Mouse (Mus musculus): Measurements from ENCODE around the gene Rpl3.

The Rpl3 gene

DNA sequence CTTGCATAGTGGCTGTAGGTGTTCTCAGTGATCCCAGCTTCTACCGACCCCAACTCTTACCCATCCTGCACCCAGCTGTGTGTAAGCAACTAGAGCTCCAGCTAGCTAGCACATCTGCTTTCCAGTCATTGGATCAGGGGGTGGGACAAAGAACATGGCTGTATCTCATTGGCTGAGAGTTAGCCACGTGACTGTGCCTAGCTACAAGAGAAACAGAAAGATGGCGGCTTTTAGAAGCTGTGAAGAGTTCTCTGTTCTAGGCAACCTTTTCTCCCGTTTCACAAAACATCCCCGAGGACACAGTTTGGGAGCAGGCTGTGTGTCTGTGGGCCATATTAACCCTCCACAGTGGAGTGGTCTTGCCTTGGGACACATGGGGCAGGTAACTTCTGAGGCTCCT is 23.6 kb upstream of the Rpl3 start:
- DNase-seq (ENCODE audit: low read depth, low spot score): no peak

- no peak for DNase-seq (ENCODE audit: low read depth, low spot score)
Observed at GRCm38 (mm10) chr15:80114414-80114813, 22.7 kb upstream of the Rpl3 start.

DNA sequence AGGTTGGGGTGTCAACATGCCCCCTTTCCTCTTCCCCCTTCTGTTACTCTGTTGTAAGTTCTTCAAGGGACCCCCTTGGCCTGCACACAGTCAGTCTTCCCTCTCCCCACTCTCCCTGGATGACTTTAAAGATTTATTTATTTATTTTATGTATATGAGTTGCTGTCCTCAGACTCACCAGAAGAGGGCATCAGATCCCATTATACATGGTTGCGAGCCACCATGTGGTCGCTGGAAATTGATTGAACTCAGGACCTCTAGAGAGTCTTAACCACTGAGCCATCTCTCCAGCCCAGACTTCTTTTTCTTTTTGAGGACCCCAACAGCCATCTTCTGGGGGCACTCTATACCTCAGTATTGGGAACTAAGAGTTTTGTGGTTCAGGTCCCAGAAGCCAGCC is 20.8 kb upstream of the Rpl3 start:
- no peak for DNase-seq (ENCODE audit: low read depth, low spot score)

DNA sequence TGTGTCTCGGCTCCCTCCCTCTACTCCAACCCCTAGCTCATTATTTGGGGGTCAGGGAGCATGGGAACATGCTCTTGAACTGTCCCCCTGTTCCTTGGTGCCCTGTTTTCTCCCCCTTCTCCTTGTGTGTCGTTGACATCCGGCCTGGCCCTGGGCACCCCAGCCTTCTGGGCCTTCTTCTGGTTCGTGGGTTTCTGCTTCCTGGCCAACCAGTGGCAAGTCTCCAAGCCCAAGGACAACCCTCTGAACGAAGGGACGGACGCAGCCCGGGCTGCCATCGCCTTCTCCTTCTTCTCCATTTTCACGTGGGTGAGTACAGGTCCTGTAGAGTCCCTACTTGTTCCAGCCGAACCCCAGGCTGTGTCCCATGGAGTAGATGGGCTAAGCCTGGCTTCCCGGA is 19.8 kb upstream of the Rpl3 start:
- no peak for DNase-seq (ENCODE audit: low read depth, low spot score)

- no peak for DNase-seq (ENCODE audit: low read depth, low spot score)
Observed at GRCm38 (mm10) chr15:80107575-80107974, 15.9 kb upstream of the Rpl3 start.

DNA sequence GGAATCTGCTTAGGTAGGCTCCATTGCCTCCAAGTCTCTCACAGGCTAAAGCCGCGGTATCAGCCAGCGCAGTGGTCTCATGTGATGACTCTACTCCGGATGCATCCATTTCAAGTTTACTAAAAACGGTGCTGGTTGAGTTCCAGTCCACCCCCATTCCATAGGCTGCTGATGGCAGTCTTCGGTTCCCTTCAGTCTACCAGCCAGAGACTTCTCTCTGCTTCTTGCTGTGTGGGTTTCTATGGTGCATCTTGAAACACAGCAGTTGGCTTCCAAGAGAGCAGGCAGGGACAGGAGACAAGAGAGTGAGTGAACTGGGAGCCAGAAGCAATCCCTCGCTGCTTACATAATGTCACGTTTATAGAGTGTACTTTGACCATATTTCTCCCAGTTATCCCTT is 15.5 kb upstream of the Rpl3 start:
- no peak for DNase-seq (ENCODE audit: low read depth, low spot score)

DNA sequence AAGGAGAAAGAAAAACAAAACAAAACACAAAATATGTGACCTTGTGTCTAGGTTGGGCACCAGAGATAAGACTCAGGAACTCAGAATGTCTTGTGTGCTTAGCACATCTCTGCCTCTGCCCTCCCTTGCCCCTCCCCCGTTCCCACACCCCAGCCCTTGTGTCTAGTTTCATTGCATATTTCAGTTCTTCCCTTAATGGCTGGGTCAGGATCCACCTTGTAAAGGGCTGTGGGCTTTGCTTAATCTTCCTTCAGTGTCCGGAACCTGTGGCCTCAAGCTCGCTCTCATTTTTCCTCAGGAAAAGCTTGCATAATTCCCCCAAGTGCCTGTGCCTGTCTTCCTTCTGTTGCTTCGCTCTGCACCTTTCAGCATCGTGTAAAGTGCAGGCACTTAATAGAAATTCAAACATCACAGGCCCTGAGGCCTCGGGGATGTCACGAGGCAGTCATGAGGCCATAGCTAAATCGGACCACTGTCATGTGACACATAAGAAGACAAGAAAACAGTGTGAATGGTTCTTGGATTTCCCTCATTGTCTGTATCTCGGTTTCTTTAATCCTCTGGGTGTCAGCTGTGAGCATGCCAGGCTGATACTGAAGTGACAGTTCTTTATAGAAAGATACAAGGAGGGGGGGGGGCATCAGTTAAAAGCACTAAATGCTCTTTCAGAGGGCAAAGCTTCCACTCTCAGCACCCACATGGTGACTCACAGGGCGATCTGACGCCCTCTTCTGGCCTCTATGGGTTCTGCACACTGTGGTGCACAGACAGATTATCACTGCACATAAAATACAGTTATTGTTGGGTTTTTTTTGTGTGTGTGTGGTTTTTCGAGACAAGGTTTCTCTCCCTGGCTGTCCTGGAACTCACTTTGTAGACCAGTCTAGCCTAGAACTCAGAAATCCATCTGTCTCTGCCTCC is 14.1 kb upstream of the Rpl3 start:
- DNase-seq (ENCODE audit: low read depth, low spot score): no peak

GRCm38 (mm10) chr15:80102495-80102894 is 10.8 kb upstream of the Rpl3 start:
- no peak for DNase-seq (ENCODE audit: low read depth, low spot score)

GRCm38 (mm10) chr15:80101503-80101902 is 9.8 kb upstream of the Rpl3 start:
- DNase-seq (ENCODE audit: low read depth, low spot score): no peak

GRCm38 (mm10) chr15:80100871-80101270 is 9.2 kb upstream of the Rpl3 start:
- no peak for DNase-seq (ENCODE audit: low read depth, low spot score)

DNA sequence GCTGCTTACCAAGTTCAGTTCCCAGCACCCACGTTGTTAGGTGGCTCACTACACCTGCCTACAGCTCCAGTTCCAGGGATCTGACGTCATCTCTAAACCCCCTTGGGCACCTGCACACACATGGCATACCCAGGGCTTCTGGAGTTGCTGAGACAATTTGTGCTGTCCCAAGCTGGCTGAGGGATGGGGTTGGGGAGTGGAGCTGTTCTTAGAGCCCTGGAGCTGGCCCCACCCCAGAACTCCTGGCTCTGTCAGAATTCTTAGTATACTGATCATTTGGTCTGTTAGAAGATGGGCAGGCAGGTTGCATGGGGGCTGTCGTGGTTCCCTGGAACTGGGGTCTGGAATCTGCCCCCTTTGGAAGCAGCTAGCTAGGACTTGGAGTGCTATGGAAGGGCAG is 8.5 kb upstream of the Rpl3 start:
- no peak for DNase-seq (ENCODE audit: low read depth, low spot score)

- no peak for DNase-seq (ENCODE audit: low read depth, low spot score)
Observed at GRCm38 (mm10) chr15:80099477-80099876, 7.8 kb upstream of the Rpl3 start.

- no peak for DNase-seq (ENCODE audit: low read depth, low spot score)
Observed at GRCm38 (mm10) chr15:80098809-80099208, 7.1 kb upstream of the Rpl3 start.

- no peak for DNase-seq (ENCODE audit: low read depth, low spot score)
Observed at GRCm38 (mm10) chr15:80097999-80098461, 6.4 kb upstream of the Rpl3 start.

GRCm38 (mm10) chr15:80096946-80097881 is 5.5 kb upstream of the Rpl3 start:
- no peak for DNase-seq (ENCODE audit: low read depth, low spot score)

- no peak for DNase-seq (ENCODE audit: low read depth, low spot score)
Observed at GRCm38 (mm10) chr15:80096406-80096805, 4.7 kb upstream of the Rpl3 start.

DNA sequence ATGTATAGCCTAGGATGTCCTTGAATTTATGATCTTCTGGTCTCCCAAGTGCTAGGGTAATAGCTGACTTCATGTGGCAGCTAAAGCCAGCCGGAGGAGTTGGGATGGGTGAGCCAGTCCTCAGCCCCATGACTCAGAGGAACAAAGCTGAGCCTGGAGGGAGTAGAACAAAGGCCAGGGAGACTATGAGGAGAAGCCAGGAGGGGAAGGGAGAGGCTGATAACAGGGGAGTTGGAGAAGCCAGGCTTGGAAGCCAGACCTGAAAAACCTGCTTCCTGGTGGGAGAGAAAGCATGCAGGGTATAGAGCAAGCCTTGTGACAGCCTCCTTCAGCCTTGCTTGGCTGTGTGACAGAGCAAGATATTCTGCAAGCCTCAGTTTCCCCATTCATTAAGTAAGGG is 3.9 kb upstream of the Rpl3 start:
- no peak for DNase-seq (ENCODE audit: low read depth, low spot score)

DNA sequence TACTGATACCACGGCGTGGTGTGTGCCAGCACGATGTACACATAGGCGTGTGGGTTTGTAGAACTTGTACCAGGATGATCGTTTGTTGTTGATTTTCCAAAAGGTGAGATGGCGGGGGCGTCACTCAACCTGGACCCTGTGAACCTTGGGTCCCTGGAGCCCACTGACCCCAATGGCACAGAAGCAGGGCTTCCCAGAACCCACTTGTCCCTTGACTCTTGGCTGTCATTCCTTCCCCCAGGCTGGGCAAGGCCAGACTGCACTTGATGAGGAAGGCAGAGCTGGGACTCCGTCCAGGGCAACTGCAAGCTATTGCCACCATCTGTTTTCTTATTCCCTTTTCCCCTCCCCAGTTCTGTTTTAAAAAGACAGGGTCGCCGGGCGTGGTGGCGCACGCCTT is 2.5 kb upstream of the Rpl3 start:
- DNase-seq (ENCODE audit: low read depth, low spot score): no peak

DNA sequence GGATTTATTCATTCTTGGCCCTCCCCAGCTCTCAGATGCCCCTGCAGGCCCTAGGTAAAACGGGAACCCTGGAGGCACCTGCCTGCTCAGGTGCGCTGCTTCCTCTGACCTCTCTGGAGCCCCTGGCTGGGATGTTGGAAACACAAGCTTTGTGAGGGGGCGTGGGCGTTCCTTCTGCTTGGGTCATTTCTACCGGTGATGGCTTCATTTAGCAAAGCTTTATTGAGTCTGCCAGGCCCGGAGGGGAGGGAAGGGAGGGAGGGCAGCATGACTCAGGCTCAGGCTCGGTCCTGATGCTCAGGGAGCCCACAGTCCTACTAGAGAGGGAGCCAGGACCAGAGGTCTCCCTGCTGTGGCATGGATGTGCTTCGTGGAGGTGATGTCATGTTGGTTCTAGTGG is 931 bp upstream of the Rpl3 start:
- no peak for DNase-seq (ENCODE audit: low read depth, low spot score)

DNA sequence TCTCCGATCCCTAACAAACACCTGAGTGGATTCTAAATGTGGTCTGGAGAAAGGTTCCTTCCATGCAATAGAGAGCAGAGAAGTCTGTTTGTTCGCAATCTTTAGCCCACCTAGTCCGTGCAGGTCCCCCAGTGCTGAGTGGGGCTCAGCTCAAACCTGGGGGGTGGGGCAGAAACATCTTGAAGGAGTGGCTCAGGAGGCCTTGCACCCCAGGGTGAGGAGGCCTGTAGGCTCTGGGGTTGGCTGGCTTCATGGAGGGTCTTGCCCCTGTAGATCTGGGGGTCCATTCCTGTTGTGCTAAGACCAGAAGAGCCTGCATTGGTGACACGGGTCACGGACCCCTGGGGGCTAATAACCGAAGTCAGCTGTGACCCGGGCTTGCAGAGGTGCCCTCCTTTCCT is 373 bp upstream of the Rpl3 start:
- DNase-seq (ENCODE audit: low read depth, low spot score): no peak

DNA sequence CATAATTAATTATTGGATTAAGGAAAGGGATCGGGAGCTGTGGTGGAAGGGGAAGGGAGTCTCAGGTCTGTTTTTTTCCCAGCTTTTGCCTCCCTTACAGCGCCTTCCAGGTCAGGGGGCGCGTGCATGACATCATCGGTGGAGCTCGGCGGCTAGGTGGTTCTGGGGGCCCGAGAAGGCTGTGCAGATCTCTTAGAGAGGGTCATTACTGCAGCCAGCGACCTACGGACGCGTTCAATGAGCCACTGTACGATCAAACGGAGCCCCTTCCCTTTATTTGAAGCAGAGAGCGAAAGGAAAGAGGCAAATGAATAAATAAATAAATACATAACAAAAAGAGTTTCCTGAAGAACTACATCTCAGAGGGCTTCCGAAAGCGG is 937 bp downstream of the Rpl3 start:
- no peak for DNase-seq (ENCODE audit: low read depth, low spot score)

DNA sequence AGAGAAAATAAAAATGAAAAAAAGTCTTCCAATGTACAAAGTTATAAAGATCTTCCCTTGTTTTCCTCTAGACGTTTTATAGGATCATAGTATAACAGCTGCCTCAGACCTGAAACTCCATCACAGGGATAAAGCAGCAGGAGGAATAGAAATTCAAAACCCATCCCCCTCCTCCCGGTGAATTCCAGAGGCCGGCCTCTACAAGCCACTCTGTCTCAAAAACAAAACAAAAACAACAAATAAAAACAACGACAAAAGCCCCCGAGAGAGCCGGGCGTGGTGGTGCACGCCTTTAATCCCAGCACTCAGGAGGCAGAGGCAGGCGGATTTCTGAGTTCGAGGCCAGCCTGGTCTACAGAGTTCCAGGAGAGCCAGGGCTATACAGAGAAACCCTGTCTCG is 1.5 kb downstream of the Rpl3 start:
- DNase-seq (ENCODE audit: low read depth, low spot score): no peak

DNA sequence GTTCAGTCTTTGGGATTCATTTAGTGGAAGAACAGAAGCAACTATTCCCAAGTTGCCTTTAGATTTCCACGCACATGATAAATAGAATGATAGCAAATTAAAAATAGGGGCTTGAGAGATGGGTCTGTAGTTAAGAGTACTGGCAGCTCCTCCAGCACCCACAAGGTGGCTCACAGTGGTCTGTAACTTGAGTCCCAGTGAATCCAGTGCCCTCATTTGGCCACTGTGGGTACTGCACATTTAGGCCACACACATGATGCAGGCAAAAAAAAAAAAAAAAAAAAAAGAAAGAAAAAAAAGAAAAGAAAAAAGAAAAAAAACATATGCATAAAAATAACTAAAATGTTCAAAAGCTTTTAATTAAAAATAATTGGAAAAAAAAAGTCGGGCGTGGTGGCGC is 3.0 kb downstream of the Rpl3 start:
- peak; percentile 87 for DNase-seq (ENCODE audit: low read depth, low spot score)

Measured in brain, embryonic 18.5 days (tissue).